Comparison of ENCODE assay signal across 8 mouse cellular contexts in the genomic region with DNA sequence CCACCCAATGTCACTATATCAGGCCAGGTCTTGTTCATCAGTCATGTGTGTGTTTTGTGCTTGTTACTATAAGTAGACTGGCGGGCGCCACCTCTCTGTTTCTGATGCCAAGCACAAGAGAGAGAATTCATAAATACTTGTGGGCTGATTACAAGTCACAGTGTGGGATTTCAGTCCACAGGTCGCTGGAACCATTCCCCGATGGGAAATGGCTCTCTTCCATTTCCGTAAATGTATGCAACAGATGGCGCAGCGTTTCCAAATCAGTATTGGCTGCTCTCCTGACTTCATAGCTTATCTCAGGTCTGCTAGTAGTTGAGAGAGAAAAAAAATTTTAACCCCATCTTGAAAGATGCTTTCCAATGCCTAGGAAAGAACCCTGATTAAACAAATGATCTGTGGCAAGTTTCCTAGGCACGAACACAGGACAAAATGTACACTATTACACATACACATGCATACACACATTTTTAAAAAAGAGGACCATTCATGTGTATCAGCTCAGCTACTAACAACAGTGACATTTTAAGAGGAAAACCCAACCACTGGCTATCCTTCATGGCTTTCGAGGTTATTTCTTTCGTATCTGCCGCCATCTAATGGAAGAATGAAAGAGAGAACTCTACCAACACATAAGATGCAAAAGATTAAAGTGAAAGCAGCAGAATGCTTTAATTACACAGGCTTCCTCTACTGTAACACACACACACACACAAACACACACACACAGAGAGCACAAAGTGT. TPM values are rescaled to one million over a fixed set of nuclear protein-coding genes. Genes with fewer than 3 reads are reported as not detected.
DNase-seq lines count a peak whose midpoint lies in the region; ATAC-seq and TF ChIP-seq lines count a peak whose summit lies in the region.

No protein-coding gene starts in this region.

- peak overlapping the region; percentile 93 for H3K27ac ChIP-seq in heart, embryonic 13.5 days (replicated peaks)
- no peak overlapping the region for H3K27ac ChIP-seq in kidney, postnatal 0 days
- H3K27ac ChIP-seq in macrophage, result no peak overlapping the region

- peak; percentile 84 for TF ChIP-seq CTCF in kidney, postnatal 0 days (IDR thresholded peaks at IDR 0.05; ENCODE audit: low read depth)

- 7% methylated on average over 11 of the region's 11 CpGs for WGBS in heart, embryonic 13.5 days
- 5% methylated on average over 11 of the region's 11 CpGs for WGBS in kidney, postnatal 0 days
- 5% methylated on average over 11 of the region's 11 CpGs for WGBS in macrophage (ENCODE audit: missing documents)

- H3K36me3 ChIP-seq in heart, embryonic 13.5 days, result no peaks in the 10 kb centered on the region
- no peaks in the 10 kb centered on the region for H3K36me3 ChIP-seq in kidney, postnatal 0 days (ENCODE audit: insufficient read depth, low read length)
- no peaks in the 10 kb centered on the region for H3K36me3 ChIP-seq in macrophage (ENCODE audit: inconsistent target)

- peaks cover 21% of the 10 kb centered on the region for H3K4me1 ChIP-seq in heart, embryonic 13.5 days
- H3K4me1 ChIP-seq in kidney, postnatal 0 days (replicated peaks; ENCODE audit: insufficient read depth, low read length), result no peaks in the 10 kb centered on the region

- H3K9me3 ChIP-seq in heart, embryonic 13.5 days, result no peaks in the 10 kb centered on the region
- H3K9me3 ChIP-seq in kidney, postnatal 0 days (replicated peaks; ENCODE audit: low read length), result no peaks in the 10 kb centered on the region

- H3K9ac ChIP-seq in heart, embryonic 13.5 days, result peak overlapping the region; percentile 94
- no peak overlapping the region for H3K9ac ChIP-seq in kidney, postnatal 0 days (ENCODE audit: low read depth, low read length)

- no peaks in the 10 kb centered on the region for H3K79me2 ChIP-seq in macrophage (ENCODE audit: inconsistent target)

- DNase-seq in CD4-positive, CD25-positive, alpha-beta regulatory T cell, adult 2 months (ENCODE audit: low read depth, low spot score), result peak; percentile 60
- peak; percentile 31 for DNase-seq in T-cell, adult 2 months (ENCODE audit: low spot score)
- peak; percentile 59 for DNase-seq in embryo, embryonic 9.5 days (ENCODE audit: extremely low spot score)
- DNase-seq in kidney, postnatal 0 days (ENCODE audit: low spot score), result peak; percentile 89
- peak; percentile 55 for DNase-seq in thymus, postnatal 14 days
- no peak for DNase-seq in layer of hippocampus, adult 8-10 months (ENCODE audit: low spot score in 2 of 2)

- H3K27me3 ChIP-seq in heart, embryonic 13.5 days (replicated peaks), result peaks cover 5% of the 10 kb centered on the region; the same call in 1 of the 2 replicates
- H3K27me3 ChIP-seq in kidney, postnatal 0 days (ENCODE audit: insufficient read depth, low read length), result no peaks in the 10 kb centered on the region

- H3K4me2 ChIP-seq in heart, embryonic 13.5 days, result peak overlapping the region; percentile 93
- peak overlapping the region; percentile 97 for H3K4me2 ChIP-seq in kidney, postnatal 0 days (ENCODE audit: low read length)

- ATAC-seq in heart, embryonic 13.5 days (ENCODE audit: extremely low read depth, insufficient number of reproducible peaks, low FRiP score, low TSS enrichment), result peak; percentile 22; the same call in 1 of the 2 replicates
- 0 out of 2 replicates have a peak, but pooled peaks have one; percentile 2 for ATAC-seq in kidney, postnatal 0 days (replicated peaks; ENCODE audit: low FRiP score, low read depth)

- H3K4me3 ChIP-seq in heart, embryonic 13.5 days, result peak overlapping the region; percentile 91
- H3K4me3 ChIP-seq in kidney, postnatal 0 days (replicated peaks; ENCODE audit: low read depth, low read length), result peak overlapping the region; percentile 81
- H3K4me3 ChIP-seq in macrophage (ENCODE audit: inconsistent target), result peak overlapping the region; percentile 40

RNA-seq across cellular contexts. Expression of gene Nxn, which starts 0.8 kb away (rescaled TPM):
- 23.2 and 23.6 TPM in 2 replicates for polyA plus RNA-seq in heart, embryonic 13.5 days (2015; fragmentation: Nextera tagmentation; extraction: Ambion mirVana)
- polyA plus RNA-seq in kidney, postnatal 0 days (2015; fragmentation: Nextera tagmentation; extraction: Ambion mirVana), result 23.7 and 26.0 TPM in 2 replicates
- 1 to 10 TPM in 7 of 26 experiments, under 1 TPM in 15, not detected in 4; 0.30 to 7.7 (median 0.62) TPM for total RNA-seq in macrophage (2018; cell fraction: chromatin; rRNA removed)
- total RNA-seq in macrophage (2018; cell fraction: cytosol; rRNA removed), result 1 to 10 TPM in 1 of 26 experiments, under 1 TPM in 25; 0.45 to 1.2 (median 0.66) TPM
- total RNA-seq in macrophage (2018; cell fraction: nucleus; rRNA removed), result 1 to 10 TPM in 10 of 26 experiments, under 1 TPM in 13, not detected in 3; 0.12 to 8.1 (median 0.83) TPM
- polyA plus RNA-seq in macrophage (2018), result 0.32 to 1.3 TPM (median 0.37 TPM) in 3 replicates
- 10 to 100 TPM in 3 of 4 experiments, 1 to 10 TPM in 1; 9.2 to 12.2 (median 10.6) TPM for total RNA-seq in layer of hippocampus, adult 8-10 months (2022)

RNA-seq across cellular contexts. Expression of gene Timm22, which starts 7.0 kb away (rescaled TPM):
- 78.6 and 92.4 TPM in 2 replicates for polyA plus RNA-seq in heart, embryonic 13.5 days (2015; fragmentation: Nextera tagmentation; extraction: Ambion mirVana)
- 122 and 128 TPM in 2 replicates for polyA plus RNA-seq in kidney, postnatal 0 days (2015; fragmentation: Nextera tagmentation; extraction: Ambion mirVana)
- 10 to 100 TPM in 8 of 26 experiments, 1 to 10 TPM in 17, not detected in 1; 2.2 to 24.3 (median 7.5) TPM for total RNA-seq in macrophage (2018; cell fraction: chromatin; rRNA removed)
- 10 to 100 TPM; 13.7 to 29.9 (median 21.1) TPM for total RNA-seq in macrophage (2018; cell fraction: cytosol; rRNA removed)
- total RNA-seq in macrophage (2018; cell fraction: nucleus; rRNA removed), result 10 to 100 TPM in 15 of 26 experiments, 1 to 10 TPM in 11; 1.8 to 18.2 (median 10.3) TPM
- polyA plus RNA-seq in macrophage (2018), result 19.2 to 30.1 TPM (median 23.7 TPM) in 3 replicates
- 10 to 100 TPM; 24.5 to 33.1 (median 31.1) TPM for total RNA-seq in layer of hippocampus, adult 8-10 months (2022)

Comparison
In these comparisons a context has a peak if more than half of its experiments do, and no peak if none do; other contexts are left out.
1. DNase-seq: peak in CD4-positive, CD25-positive, alpha-beta regulatory T cell, adult 2 months (single experiment), T-cell, adult 2 months (single experiment), embryo, embryonic 9.5 days (single experiment), kidney, postnatal 0 days (single experiment) and thymus, postnatal 14 days (single experiment); none in layer of hippocampus, adult 8-10 months (0 of 2).
2. H3K4me3 ChIP-seq: peak in every context shown above with its lines; median percentile 91 in heart, embryonic 13.5 days; 81 in kidney, postnatal 0 days; 40 in macrophage.
3. RNA of gene Nxn, which starts 0.8 kb away (polyA plus RNA-seq): 23.7 to 26.0 TPM in kidney, postnatal 0 days and 23.2 to 23.6 TPM in heart, embryonic 13.5 days; 0.32 to 1.3 TPM in macrophage; every median in the first group is over 10 times any median in the second.